Mouse (Mus musculus) E14TG2a.4 (cell line): ENCODE results near the gene Sar1b.

Source experiments
- H3K27me3 ChIP-seq: 2 replicates; pipeline ENCODE4 v1.6.1; 2014; ENCODE audit warnings: low read length, control low read depth; ENCODE audit not compliant: insufficient read depth
- H3K36me3 ChIP-seq: 2 replicates; pipeline ENCODE4 v1.6.1; 2014; ENCODE audit warnings: low read length, control low read depth; ENCODE audit not compliant: insufficient read depth
- H3K4me1 ChIP-seq: replicated peaks from 2 replicates; pipeline ENCODE4 v1.6.1; 2014; ENCODE audit warnings: low read depth, low read length, control low read depth
- H3K4me3 ChIP-seq: replicated peaks from 2 replicates; pipeline ENCODE4 v1.5.1; 2014; ENCODE audit warnings: mild to moderate bottlenecking, low read length
- H3K9me3 ChIP-seq: 2 replicates; pipeline ENCODE4 v1.6.1; 2014; ENCODE audit warnings: low read length, control low read depth
- CTCF ChIP-seq: conservative IDR thresholded peaks from 2 replicates; pipeline ENCODE4 v1.5.1; 2014; ENCODE audit warnings: low read length
- NANOG ChIP-seq: IDR thresholded peaks from 2 replicates; pipeline ENCODE4 v1.6.1; 2014; ENCODE audit warnings: borderline replicate concordance, low read length, mixed read lengths
- POU5F1 ChIP-seq: IDR thresholded peaks from 2 replicates; pipeline ENCODE4 v1.6.1; 2014; ENCODE audit warnings: low read length, borderline replicate concordance

The Sar1b gene

DNA sequence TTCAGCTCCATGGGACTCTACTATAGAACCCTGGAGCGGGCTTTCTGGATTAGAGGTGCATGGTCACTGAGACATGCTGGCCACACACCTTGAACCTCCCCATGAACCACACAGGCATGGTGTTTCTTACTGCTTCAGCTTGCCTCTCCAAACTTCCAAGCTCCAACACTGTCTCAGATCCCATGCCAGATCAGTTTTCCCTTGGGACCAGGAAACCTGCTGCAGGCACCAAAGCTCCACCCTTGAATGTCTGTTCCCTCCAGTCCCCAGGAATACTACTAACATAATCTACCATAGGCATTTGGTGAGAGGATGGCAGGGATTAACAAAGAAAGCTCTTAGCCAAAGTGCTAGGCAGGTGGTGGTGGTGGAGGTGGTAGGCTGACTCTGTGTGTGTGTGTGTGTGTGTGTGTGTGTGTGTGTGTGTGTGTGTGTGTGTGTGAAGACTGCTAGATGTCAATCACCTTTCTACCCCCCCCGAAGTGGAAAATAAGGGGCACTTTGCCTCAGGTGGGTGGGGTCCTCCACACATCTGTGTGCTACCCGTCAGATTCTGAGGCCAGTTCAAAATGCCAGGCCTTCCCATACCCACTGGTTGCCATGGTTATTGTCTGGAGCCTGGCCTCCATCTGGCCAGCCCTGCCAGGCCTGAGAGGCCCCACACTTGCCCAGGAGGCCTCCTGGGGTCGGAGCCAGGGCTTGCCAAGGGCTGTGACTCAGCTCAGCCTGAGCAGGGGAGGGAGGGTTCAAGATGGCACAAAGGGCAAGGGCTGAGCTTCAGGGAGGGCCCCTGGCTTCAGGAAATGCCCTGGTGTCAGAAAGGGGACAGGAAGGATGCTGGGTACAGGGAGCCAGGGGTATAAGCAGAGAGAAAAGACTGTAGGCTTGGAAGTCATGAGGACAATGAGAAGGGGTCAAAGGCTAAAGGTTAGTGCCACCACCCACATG, 68.7 kb downstream of the Sar1b start:
- Histone ChIP-seq H3K4me3 (no peak overlapping the region), H3K4me1 (peaks cover 14% of the 10 kb centered on the region), H3K27me3 (no peaks in the 10 kb centered on the region), H3K36me3 (peaks cover 92% of the 10 kb centered on the region), H3K9me3 (no peaks in the 10 kb centered on the region)
- TF ChIP-seq NANOG (no peak), POU5F1 (no peak), CTCF (no peak)

DNA sequence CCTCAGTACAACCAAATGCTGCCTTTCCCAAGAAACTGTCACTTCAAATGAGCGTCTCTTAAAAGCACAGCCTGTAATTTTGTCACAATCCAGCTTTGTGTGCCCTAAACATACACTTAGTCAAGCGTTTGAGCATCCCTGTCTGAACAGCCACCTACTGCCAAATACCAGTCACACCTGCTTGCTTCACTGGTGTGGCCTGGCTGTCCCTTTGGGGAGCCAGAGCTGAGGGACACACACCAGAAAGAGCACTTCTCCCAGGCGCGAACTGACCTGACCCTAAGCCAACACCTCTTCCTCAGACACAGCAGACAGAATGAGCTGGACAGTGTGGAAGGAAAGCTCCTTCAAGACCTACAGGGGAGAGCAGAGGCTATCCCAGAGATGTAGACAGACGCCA, 69.5 kb downstream of the Sar1b start:
- TF ChIP-seq NANOG: no peak
- no peak for TF ChIP-seq POU5F1
- no peak for TF ChIP-seq CTCF
- no peaks in the 10 kb centered on the region for H3K9me3 ChIP-seq
- H3K4me1 ChIP-seq: peaks cover 20% of the 10 kb centered on the region
- no peak overlapping the region for H3K4me3 ChIP-seq
- no peaks in the 10 kb centered on the region for H3K27me3 ChIP-seq
- H3K36me3 ChIP-seq: peaks cover 88% of the 10 kb centered on the region

DNA sequence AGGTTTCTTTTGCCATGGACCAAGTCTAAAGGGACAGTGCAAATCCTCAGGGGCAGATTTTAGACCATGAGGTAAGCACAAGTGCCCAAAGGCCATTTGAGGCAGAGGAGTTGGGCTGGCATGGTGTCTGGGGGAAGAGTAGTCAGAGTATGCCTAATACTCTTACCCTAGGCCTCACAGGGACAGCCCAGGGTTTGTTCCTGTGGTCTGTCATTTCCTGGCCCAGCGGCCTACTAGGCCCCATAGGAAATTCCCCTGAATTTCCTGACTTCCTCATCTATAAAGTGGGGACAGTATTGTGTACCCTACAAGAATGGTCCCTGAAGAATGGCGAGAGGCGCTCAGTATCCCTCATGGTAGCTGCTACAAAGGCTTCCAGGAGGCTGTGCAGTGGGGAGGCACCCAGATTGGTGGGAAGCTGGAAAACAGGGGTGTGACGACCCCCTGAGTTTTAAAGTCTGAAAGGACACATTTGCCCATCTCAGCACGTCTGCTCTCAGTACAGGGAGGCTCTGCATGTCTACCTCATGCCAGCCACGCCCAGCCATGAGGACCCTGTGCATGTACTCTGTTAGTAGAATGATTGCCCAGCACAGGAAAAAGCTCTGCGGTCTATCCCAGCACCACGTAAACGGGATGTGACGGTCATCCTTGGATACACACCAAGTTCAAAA, 70.0 kb downstream of the Sar1b start:
- no peak for TF ChIP-seq CTCF
- TF ChIP-seq NANOG: no peak
- no peak for TF ChIP-seq POU5F1
- Histone ChIP-seq H3K9me3 (no peaks in the 10 kb centered on the region), H3K27me3 (no peaks in the 10 kb centered on the region), H3K4me3 (no peak overlapping the region), H3K36me3 (peaks cover 88% of the 10 kb centered on the region), H3K4me1 (peaks cover 20% of the 10 kb centered on the region)

DNA sequence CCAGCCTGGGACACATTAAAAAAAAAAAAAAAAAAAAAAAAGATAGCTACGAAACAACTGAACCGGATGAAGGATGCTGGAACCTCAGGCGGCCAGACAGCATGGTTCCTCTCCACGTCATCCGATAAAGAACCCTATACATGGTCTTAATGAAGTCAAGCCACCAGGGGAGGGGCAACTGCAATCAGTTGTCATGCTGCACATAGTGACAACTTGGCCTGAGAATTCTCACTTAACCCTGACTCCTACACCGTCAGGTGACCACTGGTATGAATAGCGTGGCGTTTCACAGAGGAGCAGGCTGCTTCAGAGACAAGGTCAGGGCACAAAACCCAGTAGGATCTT, 70.6 kb downstream of the Sar1b start:
- no peak for TF ChIP-seq CTCF
- no peak for TF ChIP-seq NANOG
- no peak for TF ChIP-seq POU5F1
- Histone ChIP-seq H3K9me3 (no peaks in the 10 kb centered on the region), H3K27me3 (no peaks in the 10 kb centered on the region)

DNA sequence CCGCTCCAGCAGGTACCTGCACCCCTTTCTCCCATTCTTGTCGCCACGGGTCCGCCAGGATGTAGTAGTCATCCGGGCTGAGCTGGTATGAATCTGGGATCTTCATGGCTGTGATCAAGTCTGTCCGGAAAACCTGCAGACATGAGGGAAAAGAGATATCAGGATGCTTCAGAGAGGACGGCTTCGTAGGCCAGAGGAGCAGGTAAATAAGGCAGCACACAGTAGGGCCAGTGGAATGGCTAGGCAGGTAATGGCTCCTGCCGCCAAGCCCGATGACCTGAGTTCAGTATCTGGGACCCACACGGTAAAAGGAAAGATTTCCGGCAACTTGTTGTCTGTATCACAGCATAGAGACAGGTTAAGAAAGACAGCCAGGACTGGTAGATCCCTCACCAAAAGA, 72.1 kb downstream of the Sar1b start:
- TF ChIP-seq NANOG: no peak
- no peak for TF ChIP-seq CTCF
- no peak for TF ChIP-seq POU5F1
- Histone ChIP-seq H3K9me3 (no peaks in the 10 kb centered on the region), H3K27me3 (no peaks in the 10 kb centered on the region), H3K4me3 (no peak overlapping the region), H3K36me3 (peaks cover 86% of the 10 kb centered on the region), H3K4me1 (peaks cover 30% of the 10 kb centered on the region)

More for the DNA sequence above, 70.6 kb downstream of the Sar1b start:
- peaks cover 87% of the 10 kb centered on the region for H3K36me3 ChIP-seq
- peaks cover 23% of the 10 kb centered on the region for H3K4me1 ChIP-seq
- no peak overlapping the region for H3K4me3 ChIP-seq

DNA sequence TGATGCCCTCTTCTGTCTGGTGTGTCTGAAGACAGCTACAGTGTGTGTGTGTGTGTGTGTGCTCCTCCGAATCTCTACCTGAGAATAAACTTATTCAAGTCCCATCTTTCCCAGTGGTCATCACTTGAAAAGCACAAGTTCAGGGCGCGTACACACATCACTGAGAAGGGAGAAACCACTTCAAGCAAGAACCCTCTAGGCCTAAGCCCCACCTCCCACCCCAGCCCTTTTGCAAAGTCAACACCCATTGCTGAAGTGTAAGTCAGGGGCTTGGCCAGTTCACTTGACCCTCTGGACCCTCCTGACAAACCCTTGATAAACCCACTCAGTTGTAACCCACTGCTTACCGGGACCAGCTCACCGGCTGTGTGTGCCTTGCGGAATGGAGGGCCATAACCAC, 73.0 kb downstream of the Sar1b start:
- TF ChIP-seq POU5F1 (no peak), NANOG (no peak), CTCF (no peak)

DNA sequence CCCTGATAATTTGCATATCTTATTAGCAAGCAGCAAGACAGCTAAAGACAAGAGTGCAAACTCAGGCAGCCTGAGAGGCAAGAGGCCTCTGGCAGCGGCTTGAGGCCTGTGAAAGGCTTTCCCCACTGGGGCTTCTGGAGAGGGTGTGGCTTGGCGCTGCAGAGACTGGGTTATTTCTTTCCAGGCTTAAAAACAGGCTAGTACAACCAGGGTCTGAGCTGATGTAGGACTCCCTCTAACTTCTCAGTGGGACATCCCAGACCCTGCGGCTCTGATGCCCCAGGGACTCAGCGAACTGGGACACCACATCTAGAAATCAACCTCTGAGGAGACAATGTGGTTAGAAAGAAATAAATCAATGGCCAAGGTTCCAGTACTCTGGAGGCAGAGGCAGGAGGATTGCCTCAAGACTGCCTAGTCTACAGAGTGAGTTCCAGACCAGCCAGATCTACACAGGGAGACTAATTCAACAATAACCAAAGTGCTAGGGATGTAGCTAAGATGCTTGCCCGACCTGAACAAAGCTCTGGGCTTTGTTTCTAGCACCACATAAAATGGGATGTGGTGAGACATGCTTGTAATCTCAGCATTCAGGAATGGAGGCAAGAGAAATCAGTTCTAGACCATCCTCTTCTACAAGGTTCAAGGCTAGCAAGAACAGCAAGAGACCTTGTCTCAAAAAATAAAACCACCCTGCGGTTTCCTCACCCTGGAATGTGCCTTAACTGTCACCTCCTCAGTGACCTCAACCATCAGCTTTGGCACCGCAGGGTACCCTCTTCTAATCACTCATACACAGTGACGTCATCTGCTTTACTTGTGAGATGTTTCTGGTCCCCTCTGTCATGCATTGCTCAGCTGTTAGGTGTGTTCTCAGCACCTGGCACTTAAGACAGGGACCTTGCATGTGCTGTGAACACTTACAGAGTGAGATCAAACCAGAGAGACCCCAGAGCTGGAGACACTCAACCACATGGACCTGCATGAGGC, 74.0 kb downstream of the Sar1b start:
- TF ChIP-seq NANOG: no peak
- TF ChIP-seq POU5F1: no peak
- TF ChIP-seq CTCF: no peak
- Histone ChIP-seq H3K27me3 (no peaks in the 10 kb centered on the region), H3K4me3 (no peak overlapping the region), H3K4me1 (peaks cover 38% of the 10 kb centered on the region), H3K36me3 (peaks cover 86% of the 10 kb centered on the region), H3K9me3 (no peaks in the 10 kb centered on the region)

More for the DNA sequence above, 73.0 kb downstream of the Sar1b start:
- no peaks in the 10 kb centered on the region for H3K9me3 ChIP-seq
- peaks cover 86% of the 10 kb centered on the region for H3K36me3 ChIP-seq
- peaks cover 34% of the 10 kb centered on the region for H3K4me1 ChIP-seq
- no peak overlapping the region for H3K4me3 ChIP-seq
- H3K27me3 ChIP-seq: no peaks in the 10 kb centered on the region
